Mouse (Mus musculus): ENCODE results near the gene M6pr. TPM values are rescaled to one million over a fixed set of nuclear protein-coding genes. Genes with fewer than 3 reads are reported as not detected.

M6pr gene
- 55.2 and 61.5 TPM in 2 replicates for polyA plus RNA-seq (2012; ENCODE audit: insufficient read depth, insufficient read length, missing spikeins)

DNA sequence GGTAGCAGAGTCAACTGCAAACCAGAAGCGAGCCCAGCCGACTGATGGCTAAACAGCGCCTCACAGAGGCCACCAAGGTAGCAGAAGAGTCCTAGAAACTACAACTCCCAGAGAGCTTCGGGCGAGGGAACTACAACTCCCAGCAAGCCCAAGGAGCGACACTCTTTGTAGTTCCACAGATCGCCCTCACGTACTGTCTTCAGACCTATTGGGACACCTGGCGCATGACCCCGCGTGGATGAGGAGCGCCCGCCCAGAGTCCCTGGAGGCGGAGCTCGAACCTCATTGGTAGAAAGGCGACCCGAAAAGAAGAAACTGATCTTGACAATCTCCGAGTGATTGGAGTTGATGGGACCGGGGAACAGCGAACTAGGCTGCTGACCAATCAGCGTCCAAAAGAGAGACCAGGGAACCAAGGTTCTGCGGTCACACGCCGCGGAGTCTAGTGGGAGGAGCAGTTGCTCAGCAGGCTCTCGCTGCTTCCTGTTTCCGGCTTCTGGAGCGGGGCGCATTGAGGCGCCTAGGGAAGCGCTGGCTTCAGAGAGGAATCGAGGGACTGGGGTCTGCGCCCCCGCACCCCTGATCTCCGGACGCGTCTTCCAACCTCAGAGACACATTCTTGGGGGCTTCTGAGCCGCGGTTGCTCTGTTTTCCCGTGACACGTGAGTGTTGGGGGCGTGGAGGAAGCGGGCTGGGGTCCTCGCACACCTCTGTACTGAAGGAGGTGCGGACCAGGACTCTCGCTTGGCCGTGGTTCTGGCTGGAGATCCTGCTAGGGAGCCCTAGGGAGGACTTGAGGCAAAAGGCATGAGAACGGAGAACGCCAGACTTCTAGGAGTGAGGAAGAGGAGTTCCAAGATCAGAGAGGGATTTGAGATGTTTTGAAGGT lies at the start of gene M6pr:
M6pr (plus strand) TSS at position 216 of the 889 bp plus-strand sequence.
- Histone ChIP-seq H3K27ac (replicated peaks; ENCODE audit: low read depth, low read length) (peak within 1 kb of the TSS; percentile 51), H3K4me1 (ENCODE audit: control insufficient read depth, insufficient read depth, insufficient read length, low read length) (no peaks in the 10 kb centered on the region; the same call in 1 of the 2 replicates), H3K4me3 (ENCODE audit: insufficient read depth, low read depth, low read length) (peak within 1 kb of the TSS; percentile 79)

DNA sequence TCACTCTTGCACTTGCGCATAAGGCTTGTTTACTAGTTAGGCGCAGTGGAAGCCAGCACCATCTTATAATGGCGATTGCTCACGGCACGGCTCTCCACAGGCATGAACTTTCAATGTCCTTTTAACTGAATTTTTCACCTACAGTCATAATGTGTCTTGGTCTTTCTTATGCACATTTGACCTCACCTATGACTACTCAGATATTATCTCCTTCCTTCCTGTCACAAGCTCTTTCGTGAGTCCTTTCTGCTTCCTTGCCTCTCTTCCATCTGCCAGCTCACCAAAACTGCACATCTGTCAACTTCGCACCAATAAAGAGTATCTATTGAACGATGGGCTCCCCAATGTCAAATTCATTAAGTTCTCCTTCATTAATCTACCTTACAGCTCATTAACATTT lies 46.0 kb upstream of the M6pr start:
- Histone ChIP-seq H3K4me3 (ENCODE audit: insufficient read depth, low read depth, low read length) (no peak overlapping the region), H3K27ac (replicated peaks; ENCODE audit: low read depth, low read length) (no peak overlapping the region), H3K4me1 (ENCODE audit: control insufficient read depth, insufficient read depth, insufficient read length, low read length) (no peaks in the 10 kb centered on the region)

- Histone ChIP-seq H3K4me3 (ENCODE audit: insufficient read depth, low read depth, low read length) (no peak overlapping the region), H3K27ac (replicated peaks; ENCODE audit: low read depth, low read length) (no peak overlapping the region), H3K4me1 (ENCODE audit: control insufficient read depth, insufficient read depth, insufficient read length, low read length) (no peaks in the 10 kb centered on the region)
These were observed 40.0 kb upstream of the M6pr start for GRCm38 (mm10) chr6:122268561-122268960.

DNA sequence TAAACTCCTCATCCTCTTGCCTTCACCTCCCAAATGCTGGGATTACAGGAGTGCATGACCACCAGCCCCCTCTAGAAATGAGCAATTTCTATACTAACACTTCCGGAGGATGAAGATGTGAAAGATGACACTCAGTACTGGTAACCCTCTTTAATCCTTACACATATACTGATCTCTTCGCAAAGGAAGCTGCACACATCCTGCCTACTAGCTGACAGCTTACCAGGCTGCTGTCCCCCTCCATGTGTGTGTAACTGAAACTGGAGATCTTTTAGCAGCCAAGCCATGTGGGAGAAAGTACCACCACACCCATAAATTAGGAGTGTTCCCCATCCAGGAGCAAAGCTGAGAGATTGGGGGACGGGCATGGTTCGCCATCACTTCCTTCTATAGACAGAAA lies 39.4 kb upstream of the M6pr start:
- H3K4me1 ChIP-seq (ENCODE audit: control insufficient read depth, insufficient read depth, insufficient read length, low read length): no peaks in the 10 kb centered on the region
- H3K4me3 ChIP-seq (ENCODE audit: insufficient read depth, low read depth, low read length): no peak overlapping the region
- no peak overlapping the region for H3K27ac ChIP-seq (replicated peaks; ENCODE audit: low read depth, low read length)

DNA sequence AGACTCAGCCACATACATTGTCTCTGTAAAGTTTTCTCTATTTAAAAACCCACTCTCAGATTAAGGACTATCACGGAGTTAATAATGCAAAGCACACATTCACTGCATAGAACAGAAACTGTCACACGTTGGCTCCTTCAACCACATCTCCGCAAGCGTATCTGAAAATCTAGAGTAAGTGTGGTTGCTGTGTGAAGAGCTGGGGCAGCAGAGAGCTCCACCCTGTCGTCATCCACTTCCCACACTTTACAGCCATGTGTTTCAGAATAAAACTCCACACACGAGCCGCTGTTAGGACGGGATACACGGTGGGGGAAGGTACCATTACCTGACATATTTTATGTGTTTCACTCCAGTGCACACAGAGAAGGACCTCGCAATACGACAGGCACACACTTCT lies 38.4 kb upstream of the M6pr start:
- Histone ChIP-seq H3K4me1 (ENCODE audit: control insufficient read depth, insufficient read depth, insufficient read length, low read length) (no peaks in the 10 kb centered on the region), H3K4me3 (ENCODE audit: insufficient read depth, low read depth, low read length) (no peak overlapping the region), H3K27ac (replicated peaks; ENCODE audit: low read depth, low read length) (no peak overlapping the region)

GRCm38 (mm10) chr6:122274546-122274945 lies 34.0 kb upstream of the M6pr start:
- H3K4me3 ChIP-seq (ENCODE audit: insufficient read depth, low read depth, low read length): no peak overlapping the region
- no peaks in the 10 kb centered on the region for H3K4me1 ChIP-seq (ENCODE audit: control insufficient read depth, insufficient read depth, insufficient read length, low read length)
- H3K27ac ChIP-seq (replicated peaks; ENCODE audit: low read depth, low read length): no peak overlapping the region

GRCm38 (mm10) chr6:122276565-122276964 lies 32.0 kb upstream of the M6pr start:
- Histone ChIP-seq H3K4me3 (ENCODE audit: insufficient read depth, low read depth, low read length) (no peak overlapping the region), H3K27ac (replicated peaks; ENCODE audit: low read depth, low read length) (no peak overlapping the region), H3K4me1 (ENCODE audit: control insufficient read depth, insufficient read depth, insufficient read length, low read length) (no peaks in the 10 kb centered on the region)

- Histone ChIP-seq H3K4me3 (ENCODE audit: insufficient read depth, low read depth, low read length) (no peak within 1 kb of the TSS), H3K4me1 (ENCODE audit: control insufficient read depth, insufficient read depth, insufficient read length, low read length) (no peaks in the 10 kb centered on the region), H3K27ac (replicated peaks; ENCODE audit: low read depth, low read length) (no peak within 1 kb of the TSS)
These were observed 25.7 kb upstream of the M6pr start, which contains the start of gene Klrg1 for GRCm38 (mm10) chr6:122282782-122283181. Klrg1 (minus strand) TSS chr6:122282882.

- no peaks in the 10 kb centered on the region for H3K4me1 ChIP-seq (ENCODE audit: control insufficient read depth, insufficient read depth, insufficient read length, low read length)
- no peak overlapping the region for H3K4me3 ChIP-seq (ENCODE audit: insufficient read depth, low read depth, low read length)
- H3K27ac ChIP-seq (replicated peaks; ENCODE audit: low read depth, low read length): no peak overlapping the region
These were observed 25.1 kb upstream of the M6pr start for GRCm38 (mm10) chr6:122283429-122283828.

DNA sequence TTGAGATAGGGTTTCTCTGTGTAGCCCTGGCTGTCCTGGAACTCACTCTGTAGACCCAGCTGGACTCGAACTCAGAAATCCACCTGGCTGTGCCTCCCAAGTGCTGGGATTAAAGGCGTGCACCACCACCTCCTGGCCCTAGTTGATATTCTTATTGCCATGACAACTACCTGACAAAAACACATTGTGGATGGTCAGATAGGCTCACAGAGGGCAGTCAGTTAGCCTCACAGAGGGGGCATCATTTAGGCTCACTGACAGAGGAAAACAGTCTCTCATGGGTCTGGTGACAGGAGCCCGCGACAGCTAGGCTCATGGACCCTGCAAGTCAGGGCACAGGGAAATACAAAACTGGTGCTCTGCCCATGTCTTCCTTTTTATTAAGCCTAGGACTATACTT lies 24.2 kb upstream of the M6pr start:
- H3K4me1 ChIP-seq (ENCODE audit: control insufficient read depth, insufficient read depth, insufficient read length, low read length): no peaks in the 10 kb centered on the region
- H3K4me3 ChIP-seq (ENCODE audit: insufficient read depth, low read depth, low read length): no peak overlapping the region
- H3K27ac ChIP-seq (replicated peaks; ENCODE audit: low read depth, low read length): no peak overlapping the region

GRCm38 (mm10) chr6:122284823-122285222 lies 23.7 kb upstream of the M6pr start:
- H3K4me3 ChIP-seq (ENCODE audit: insufficient read depth, low read depth, low read length): no peak overlapping the region
- H3K4me1 ChIP-seq (ENCODE audit: control insufficient read depth, insufficient read depth, insufficient read length, low read length): no peaks in the 10 kb centered on the region
- H3K27ac ChIP-seq (replicated peaks; ENCODE audit: low read depth, low read length): no peak overlapping the region

- Histone ChIP-seq H3K27ac (replicated peaks; ENCODE audit: low read depth, low read length) (no peak overlapping the region), H3K4me3 (ENCODE audit: insufficient read depth, low read depth, low read length) (no peak overlapping the region), H3K4me1 (ENCODE audit: control insufficient read depth, insufficient read depth, insufficient read length, low read length) (no peaks in the 10 kb centered on the region)
These were observed 20.3 kb upstream of the M6pr start for GRCm38 (mm10) chr6:122288263-122288662.

DNA sequence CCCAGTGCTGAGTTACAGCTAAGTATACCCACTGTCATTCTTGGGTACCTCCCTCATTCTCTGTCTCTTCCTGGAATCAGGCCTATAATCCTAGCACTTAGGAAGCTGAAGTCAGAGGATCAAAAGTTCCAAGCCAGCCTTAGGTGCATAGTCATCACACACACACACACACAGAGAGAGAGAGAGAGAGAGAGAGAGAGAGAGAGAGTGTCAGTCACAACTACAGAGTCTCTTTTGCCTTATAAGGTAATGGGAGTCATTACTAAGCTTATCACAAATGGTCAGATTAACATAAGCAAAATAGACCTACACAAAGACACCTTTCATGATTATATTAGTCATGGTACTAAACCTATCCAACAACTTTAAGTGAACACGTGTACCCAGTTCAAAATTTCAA lies 19.2 kb upstream of the M6pr start:
- Histone ChIP-seq H3K4me1 (ENCODE audit: control insufficient read depth, insufficient read depth, insufficient read length, low read length) (no peaks in the 10 kb centered on the region), H3K4me3 (ENCODE audit: insufficient read depth, low read depth, low read length) (no peak overlapping the region), H3K27ac (replicated peaks; ENCODE audit: low read depth, low read length) (no peak overlapping the region)

- no peaks in the 10 kb centered on the region for H3K4me1 ChIP-seq (ENCODE audit: control insufficient read depth, insufficient read depth, insufficient read length, low read length)
- no peak overlapping the region for H3K4me3 ChIP-seq (ENCODE audit: insufficient read depth, low read depth, low read length)
- no peak overlapping the region for H3K27ac ChIP-seq (replicated peaks; ENCODE audit: low read depth, low read length)
These were observed 18.3 kb upstream of the M6pr start for GRCm38 (mm10) chr6:122290253-122290652.

- Histone ChIP-seq H3K4me1 (ENCODE audit: control insufficient read depth, insufficient read depth, insufficient read length, low read length) (no peaks in the 10 kb centered on the region), H3K27ac (replicated peaks; ENCODE audit: low read depth, low read length) (no peak overlapping the region), H3K4me3 (ENCODE audit: insufficient read depth, low read depth, low read length) (no peak overlapping the region)
These were observed 17.3 kb upstream of the M6pr start for GRCm38 (mm10) chr6:122291264-122291663.

GRCm38 (mm10) chr6:122291735-122292134 lies 16.8 kb upstream of the M6pr start:
- no peaks in the 10 kb centered on the region for H3K4me1 ChIP-seq (ENCODE audit: control insufficient read depth, insufficient read depth, insufficient read length, low read length)
- H3K27ac ChIP-seq (replicated peaks; ENCODE audit: low read depth, low read length): no peak overlapping the region
- H3K4me3 ChIP-seq (ENCODE audit: insufficient read depth, low read depth, low read length): no peak overlapping the region
